In the genomic region with DNA sequence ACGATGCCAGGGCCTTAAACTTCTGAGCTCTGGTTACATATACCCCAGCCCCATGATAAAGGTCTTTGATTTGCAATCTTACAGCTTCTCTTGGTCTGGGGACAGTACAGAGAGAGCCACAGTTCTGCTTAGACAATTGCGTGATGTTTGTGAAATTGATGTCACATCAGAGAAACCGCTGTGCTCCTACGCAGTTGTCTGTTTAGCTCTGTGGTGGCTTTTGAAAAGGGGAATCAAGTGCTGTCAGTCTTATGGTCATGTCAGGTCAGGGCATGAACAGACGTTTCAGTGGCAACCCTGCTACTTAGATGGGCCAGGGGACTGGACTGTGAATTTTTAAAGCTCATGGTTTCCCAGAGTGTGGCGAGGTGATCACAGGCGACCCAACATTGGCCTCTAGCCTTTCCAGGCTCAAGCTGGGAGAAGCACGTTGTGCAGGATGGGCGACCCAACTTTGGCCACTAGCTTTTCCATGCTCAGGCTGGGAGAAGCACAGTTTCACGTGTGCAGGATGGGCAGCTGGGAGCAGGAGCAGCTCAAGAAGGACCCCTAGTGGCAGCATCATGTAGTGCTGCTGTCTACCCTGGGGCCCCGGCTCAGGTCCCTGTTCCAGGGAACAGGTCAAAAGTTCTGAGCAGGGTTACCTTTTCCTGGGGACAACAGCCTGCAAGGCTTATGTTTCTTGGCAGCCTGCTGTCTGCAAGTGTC, we compare ENCODE assay signal across 8 mouse cellular contexts. TPM values are rescaled to one million over a fixed set of nuclear protein-coding genes. Genes with fewer than 3 reads are reported as not detected.
DNase-seq lines count a peak whose midpoint lies in the region; TF ChIP-seq lines count a peak whose summit lies in the region.

No protein-coding gene starts in this region.

- H3ac ChIP-seq in C2C12 (ENCODE audit: control insufficient read depth, insufficient read length, low read depth), result no peak overlapping the region

- no peaks in the 10 kb centered on the region for H3K79me3 ChIP-seq in C2C12 (ENCODE audit: low read depth)

- TF ChIP-seq CTCF in C2C12 (IDR thresholded peaks at IDR 0.05; ENCODE audit: control insufficient read depth, insufficient read depth, insufficient read length), result peak; percentile 15

- H3K4me3 ChIP-seq in C2C12 (ENCODE audit: insufficient read depth, poor library complexity, severe bottlenecking), result no peak overlapping the region
- H3K4me3 ChIP-seq in midbrain, embryonic 10.5 days, result peak overlapping the region; percentile 36

- peaks cover 7% of the 10 kb centered on the region for H3K27me3 ChIP-seq in C2C12 (ENCODE audit: control insufficient read depth, insufficient read depth, insufficient read length)
- peaks cover 15% of the 10 kb centered on the region for H3K27me3 ChIP-seq in midbrain, embryonic 10.5 days (ENCODE audit: low read depth, poor library complexity, severe bottlenecking)

- intact Hi-C loops in gastrocnemius, postnatal 14 days (cut with DNase I; ENCODE audit: low total_unique reads), result loop anchor here (5.0 to 10.0 kb wide), 3 partner anchors 64 to 201 kb away; no protein-coding TSS in a partner anchor
- intact Hi-C loops in left cerebral cortex, postnatal 14 days (cut with DNase I), result loop anchor here (10.0 kb wide), 1 partner anchor 361 kb away; no protein-coding TSS in a partner anchor

- H3K36me3 ChIP-seq in C2C12 (ENCODE audit: control insufficient read depth, insufficient read depth), result no peaks in the 10 kb centered on the region
- H3K36me3 ChIP-seq in midbrain, embryonic 10.5 days, result no peaks in the 10 kb centered on the region

- no peaks in the 10 kb centered on the region for H3K79me2 ChIP-seq in C2C12 (ENCODE audit: control insufficient read depth, insufficient read depth)

- no peaks in the 10 kb centered on the region for H3K9me3 ChIP-seq in midbrain, embryonic 10.5 days (replicated peaks)

- DNase-seq in gastrocnemius, postnatal 10 days, result peak; percentile 29
- DNase-seq in gastrocnemius, postnatal 14 days, result no peak
- DNase-seq in embryo, embryonic 9.5 days (ENCODE audit: extremely low spot score), result peak; percentile 70
- DNase-seq in induced T-regulatory cell, adult 2 months (ENCODE audit: low read depth), result peak; percentile 18
- peak; percentile 64 for DNase-seq in midbrain, embryonic 10.5 days (ENCODE audit: low spot score)
- DNase-seq in right cerebral cortex, postnatal 14 days, result no peak
- no peak for DNase-seq in left cerebral cortex, postnatal 14 days (ENCODE audit: low spot score in 2 of 2)

- 41% methylated on average over 11 of the region's 11 CpGs for WGBS in midbrain, embryonic 10.5 days

- peaks cover 17% of the 10 kb centered on the region for H3K4me1 ChIP-seq in midbrain, embryonic 10.5 days

- peak overlapping the region; percentile 55; the same call in 1 of the 2 replicates for H3K27ac ChIP-seq in midbrain, embryonic 10.5 days (replicated peaks)

TF ChIP-seq in C2C12, 6 proteins besides CTCF, POLR2A, EP300 and RAD21:
- no peak for TF ChIP-seq MYOD1 (IDR thresholded peaks at IDR 0.05; ENCODE audit: control insufficient read depth, insufficient read length, low read depth)
- no peak for TF ChIP-seq USF1 (IDR thresholded peaks at IDR 0.05; ENCODE audit: low read depth)
- TF ChIP-seq MAX (IDR thresholded peaks at IDR 0.05), result no peak
- no peak for TF ChIP-seq FOSL1 (IDR thresholded peaks at IDR 0.05; ENCODE audit: insufficient read depth, low read length, poor library complexity, severe bottlenecking)
- TF ChIP-seq MYOG (IDR thresholded peaks at IDR 0.05; ENCODE audit: control insufficient read depth, extremely low read depth, insufficient read length), result no peak
- no peak for TF ChIP-seq CEBPB (IDR thresholded peaks at IDR 0.05; ENCODE audit: low read depth)

RNA-seq across cellular contexts. Expression of a gene that starts 39.0 kb away (rescaled TPM):
- 10 to 100 TPM; 77.3 to 95.7 TPM for total RNA-seq in gastrocnemius, postnatal 10 days (2021)
- 10 to 100 TPM; 65.9 to 75.8 TPM for total RNA-seq in gastrocnemius, postnatal 14 days (2021)
- polyA plus RNA-seq in C2C12 (2012; fragmentation: generic; extraction: Trizol), result 181 TPM
- 284 and 305 TPM in 2 replicates for polyA plus RNA-seq in midbrain, embryonic 10.5 days (2016; fragmentation: Nextera tagmentation; extraction: Ambion mirVana)
- total RNA-seq in left cerebral cortex, postnatal 14 days (2021), result 100 to 1,000 TPM; 166 to 168 TPM

Comparison
In these comparisons a context has a peak if more than half of its experiments do, and no peak if none do; other contexts are left out.
1. DNase-seq: peak in gastrocnemius, postnatal 10 days (single experiment), embryo, embryonic 9.5 days (single experiment), induced T-regulatory cell, adult 2 months (single experiment) and midbrain, embryonic 10.5 days (single experiment); none in gastrocnemius, postnatal 14 days (single experiment), right cerebral cortex, postnatal 14 days (single experiment) and left cerebral cortex, postnatal 14 days (0 of 2).